Mouse (Mus musculus) erythroid progenitor cell, adult 5-6 weeks (primary cell): ENCODE measurements at regions not wholly inside any gene's neighbourhood (a gene's known extent, or its start where the extent isn't known, plus 50 kb on each side); places are given as distances from the start of the nearest gene placed in this dataset.

Experiments used
- ATAC-seq: replicated peaks from 2 replicates; pipeline ENCODE4 v1.8.0; 2016; ENCODE audit warnings: moderate number of reproducible peaks, mild to moderate bottlenecking, moderate TSS enrichment, inconsistent platforms; ENCODE audit not compliant: poor library complexity, low FRiP score, severe bottlenecking

GRCm38 (mm10) chr13:83867211-83867610 is 354.9 kb upstream of the Tmem161b start:
- ATAC-seq: no peak

- ATAC-seq: no peak
Observed at GRCm38 (mm10) chr13:83867831-83868473, 354.1 kb upstream of the Tmem161b start.

GRCm38 (mm10) chr13:83868922-83869321 is 353.2 kb upstream of the Tmem161b start:
- no peak for ATAC-seq

GRCm38 (mm10) chr13:83872143-83872819 is 349.8 kb upstream of the Tmem161b start:
- ATAC-seq: no peak

GRCm38 (mm10) chr13:83872887-83873286 is 349.2 kb upstream of the Tmem161b start:
- ATAC-seq: no peak

- no peak for ATAC-seq
Observed at GRCm38 (mm10) chr13:83879561-83879960, 342.5 kb upstream of the Tmem161b start.

GRCm38 (mm10) chr13:83880305-83880704 is 341.8 kb upstream of the Tmem161b start:
- no peak for ATAC-seq

- ATAC-seq: no peak
Observed at GRCm38 (mm10) chr13:83880772-83881171, 341.3 kb upstream of the Tmem161b start.

GRCm38 (mm10) chr13:83882839-83883238 is 339.3 kb upstream of the Tmem161b start:
- no peak for ATAC-seq

GRCm38 (mm10) chr13:83883821-83884220 is 338.3 kb upstream of the Tmem161b start:
- no peak for ATAC-seq

GRCm38 (mm10) chr13:83884226-83884625 is 337.9 kb upstream of the Tmem161b start:
- ATAC-seq: no peak

GRCm38 (mm10) chr13:83884766-83885543 is 337.1 kb upstream of the Tmem161b start:
- ATAC-seq: no peak

GRCm38 (mm10) chr13:83885729-83886128 is 336.4 kb upstream of the Tmem161b start:
- no peak for ATAC-seq

GRCm38 (mm10) chr13:83914697-83915096 is 307.4 kb upstream of the Tmem161b start:
- ATAC-seq: no peak

GRCm38 (mm10) chr13:83932761-83933160 is 289.3 kb upstream of the Tmem161b start:
- ATAC-seq: no peak

- ATAC-seq: no peak
Observed at GRCm38 (mm10) chr13:83946495-83946894, 275.6 kb upstream of the Tmem161b start.

- ATAC-seq: no peak
Observed at GRCm38 (mm10) chr13:83951163-83951562, 270.9 kb upstream of the Tmem161b start.

- ATAC-seq: no peak
Observed at GRCm38 (mm10) chr13:83951808-83952207, 270.3 kb upstream of the Tmem161b start.

- no peak for ATAC-seq
Observed at GRCm38 (mm10) chr13:83952353-83952752, 269.7 kb upstream of the Tmem161b start.

GRCm38 (mm10) chr13:83952862-83953261 is 269.2 kb upstream of the Tmem161b start:
- ATAC-seq: no peak

- no peak for ATAC-seq
Observed at GRCm38 (mm10) chr13:83955701-83956100, 266.4 kb upstream of the Tmem161b start.
